Comparison of ENCODE assay signal across 21 mouse cellular contexts in genomic region chr6:27014475-27014874, GRCm38 (mm10).
"Had no signal": no experiment of that assay in that cellular context is flagged by ENCODE, and none has a peak within 500 bp of the region (broad histone marks: within the 10 kb centered on the region; RNA-seq: fewer than 3 reads in every experiment).

No protein-coding gene starts in this region.

- H3K9me3 ChIP-seq: lung, embryonic 15.5 days; midbrain, embryonic 10.5 days; midbrain, embryonic 12.5 days; neural tube, embryonic 13.5 days; neural tube, embryonic 15.5 days had no signal

- H3K27me3 ChIP-seq: lung, embryonic 15.5 days; midbrain, embryonic 12.5 days; neural tube, embryonic 13.5 days; neural tube, embryonic 15.5 days had no signal

- H3K4me3 ChIP-seq: lung, embryonic 15.5 days; midbrain, embryonic 10.5 days; midbrain, embryonic 12.5 days; myocyte; neural tube, embryonic 13.5 days; neural tube, embryonic 15.5 days had no signal

- ATAC-seq: lung, postnatal 0 days; midbrain, embryonic 16.5 days had no signal

- H3K4me1 ChIP-seq: lung, embryonic 15.5 days; midbrain, embryonic 10.5 days; midbrain, embryonic 12.5 days; neural tube, embryonic 13.5 days; neural tube, embryonic 15.5 days had no signal

- DNase-seq: lung, adult 18-20 months; lung, postnatal 14 days; lung, postnatal 4 days; midbrain, embryonic 14.5 days; retina, postnatal 1 day; right cerebral cortex, adult 18-20 months; right cerebral cortex, postnatal 25 days; right cerebral cortex, postnatal 4 days; spleen, adult 18-20 months; thymus, adult 18-20 months; thymus, postnatal 14 days; thymus, postnatal 36 days had no signal

- H3K4me2 ChIP-seq: lung, embryonic 15.5 days; midbrain, embryonic 12.5 days; neural tube, embryonic 13.5 days; neural tube, embryonic 15.5 days had no signal

- H3K9ac ChIP-seq: liver, embryonic 14.5 days; lung, embryonic 15.5 days; midbrain, embryonic 12.5 days; neural tube, embryonic 13.5 days; neural tube, embryonic 15.5 days had no signal

- H3K27ac ChIP-seq: liver, embryonic 14.5 days; lung, embryonic 15.5 days; midbrain, embryonic 10.5 days; midbrain, embryonic 12.5 days; neural tube, embryonic 13.5 days; neural tube, embryonic 15.5 days had no signal

- H3K36me3 ChIP-seq: lung, embryonic 15.5 days; midbrain, embryonic 10.5 days; midbrain, embryonic 12.5 days; neural tube, embryonic 13.5 days; neural tube, embryonic 15.5 days had no signal
